Mouse (Mus musculus): ENCODE data around the gene Gpr146. TPM values are rescaled to one million over a fixed set of nuclear protein-coding genes. Genes with fewer than 3 reads are reported as not detected.

Gene Gpr146
- polyA plus RNA-seq, 1 experiment from 2014 or later: 14.7 TPM

DNA sequence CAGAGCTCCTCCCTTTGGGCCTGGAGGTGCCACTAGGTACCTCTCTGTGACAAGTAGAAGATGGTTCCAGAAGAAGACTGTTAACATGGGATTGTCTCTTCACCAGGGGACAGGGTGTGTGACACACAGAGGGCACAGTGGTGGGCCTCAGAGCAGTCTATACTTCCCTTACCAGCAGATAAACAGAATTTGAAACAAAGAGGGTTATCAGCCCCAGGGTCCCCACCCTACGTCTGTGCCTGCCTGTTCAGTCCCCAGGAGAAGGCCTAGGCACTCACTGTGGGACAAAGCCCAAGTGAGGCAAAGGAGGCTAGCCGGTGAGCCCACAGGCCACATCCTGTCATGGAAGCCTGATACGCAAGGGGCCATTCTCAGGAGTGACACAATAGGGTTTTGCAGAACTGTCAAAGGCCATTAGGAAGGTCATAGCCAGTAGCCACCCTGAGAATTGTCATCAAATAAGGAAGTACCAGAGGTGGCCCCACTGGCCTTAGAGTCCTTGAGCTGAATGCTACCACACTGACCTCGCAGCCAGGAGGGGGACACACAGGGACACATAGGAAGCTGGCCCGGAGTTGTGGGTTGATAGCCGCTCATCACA is 27.4 kb downstream of the Gpr146 start, which contains the start of gene C130050O18Rik:
C130050O18Rik (plus strand) TSS at position 480 of the 601 bp plus-strand sequence.
- Histone ChIP-seq H3K4me2 (no peak within 1 kb of the TSS), H3K27ac (peak within 1 kb of the TSS; percentile 32; the same call in 1 of the 2 replicates), H3K9me3 (replicated peaks) (no peaks in the 10 kb centered on the region), H3K9ac (no peak within 1 kb of the TSS), H3K4me1 (replicated peaks) (peaks cover 29% of the 10 kb centered on the region), H3K4me3 (no peak within 1 kb of the TSS), H3K27me3 (no peaks in the 10 kb centered on the region), H3K36me3 (no peaks in the 10 kb centered on the region)
- WGBS: 77% methylated on average over 6 of the region's 6 CpGs
- ATAC-seq (replicated peaks; ENCODE audit: insufficient number of reproducible peaks, insufficient read depth, low FRiP score, low read depth): no peak

DNA sequence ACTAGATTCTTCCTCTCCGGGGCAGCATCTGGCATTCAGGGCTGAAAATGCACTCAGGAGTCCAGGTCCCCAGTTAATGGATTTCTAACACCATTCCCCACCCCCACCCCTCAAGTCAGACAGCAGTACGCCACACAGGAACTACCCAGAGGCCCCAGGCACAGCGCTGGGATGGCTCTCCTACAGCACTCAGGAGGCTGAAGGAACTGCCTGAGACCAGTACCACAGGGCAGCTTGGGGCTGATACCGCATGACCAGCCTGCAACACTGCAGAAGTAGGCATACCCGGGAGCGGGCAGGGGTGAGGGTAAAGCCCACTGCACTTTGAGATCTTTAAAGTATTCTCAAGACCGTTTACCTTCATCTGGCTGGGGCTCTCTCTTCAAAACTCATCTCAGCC is 28.0 kb downstream of the Gpr146 start:
- H3K27me3 ChIP-seq: no peaks in the 10 kb centered on the region
- no peak overlapping the region for H3K9ac ChIP-seq
- no peak overlapping the region for H3K4me3 ChIP-seq
- WGBS: 66% methylated on average over 7 of the region's 7 CpGs
- no peak overlapping the region for H3K4me2 ChIP-seq
- peak overlapping the region; percentile 32; the same call in 1 of the 2 replicates for H3K27ac ChIP-seq
- no peaks in the 10 kb centered on the region for H3K36me3 ChIP-seq
- peaks cover 30% of the 10 kb centered on the region for H3K4me1 ChIP-seq (replicated peaks)
- ATAC-seq (replicated peaks; ENCODE audit: insufficient number of reproducible peaks, insufficient read depth, low FRiP score, low read depth): no peak
- no peaks in the 10 kb centered on the region for H3K9me3 ChIP-seq (replicated peaks)

DNA sequence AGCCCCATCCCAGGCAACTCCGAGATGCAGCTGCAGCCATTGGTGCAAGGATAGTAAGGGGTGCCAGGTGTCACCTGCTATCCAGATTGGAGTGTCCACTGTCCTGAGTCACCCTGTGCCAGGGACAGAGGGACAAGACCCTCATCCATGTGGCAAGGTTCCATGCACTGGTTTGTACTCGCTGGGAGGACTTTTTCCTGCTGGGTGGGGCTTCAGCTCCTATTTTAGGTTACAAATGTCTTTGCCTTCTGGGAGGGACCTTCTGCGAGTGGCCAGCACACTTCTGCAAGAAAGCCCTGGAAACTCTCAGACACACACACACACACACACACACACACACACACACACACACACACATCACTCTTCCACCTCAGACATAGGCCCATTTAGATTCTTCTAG is 28.5 kb downstream of the Gpr146 start:
- Histone ChIP-seq H3K9ac (no peak overlapping the region), H3K36me3 (no peaks in the 10 kb centered on the region), H3K4me1 (replicated peaks) (peaks cover 30% of the 10 kb centered on the region), H3K27ac (peak overlapping the region; percentile 32; the same call in 1 of the 2 replicates), H3K4me2 (no peak overlapping the region), H3K4me3 (no peak overlapping the region), H3K27me3 (0 out of 2 replicates have a peak, but pooled peaks cover 3% of the 10 kb centered on the region), H3K9me3 (replicated peaks) (no peaks in the 10 kb centered on the region)
- no peak for ATAC-seq (replicated peaks; ENCODE audit: insufficient number of reproducible peaks, insufficient read depth, low FRiP score, low read depth)
- WGBS: 46% methylated on average over 3 of the region's 3 CpGs

DNA sequence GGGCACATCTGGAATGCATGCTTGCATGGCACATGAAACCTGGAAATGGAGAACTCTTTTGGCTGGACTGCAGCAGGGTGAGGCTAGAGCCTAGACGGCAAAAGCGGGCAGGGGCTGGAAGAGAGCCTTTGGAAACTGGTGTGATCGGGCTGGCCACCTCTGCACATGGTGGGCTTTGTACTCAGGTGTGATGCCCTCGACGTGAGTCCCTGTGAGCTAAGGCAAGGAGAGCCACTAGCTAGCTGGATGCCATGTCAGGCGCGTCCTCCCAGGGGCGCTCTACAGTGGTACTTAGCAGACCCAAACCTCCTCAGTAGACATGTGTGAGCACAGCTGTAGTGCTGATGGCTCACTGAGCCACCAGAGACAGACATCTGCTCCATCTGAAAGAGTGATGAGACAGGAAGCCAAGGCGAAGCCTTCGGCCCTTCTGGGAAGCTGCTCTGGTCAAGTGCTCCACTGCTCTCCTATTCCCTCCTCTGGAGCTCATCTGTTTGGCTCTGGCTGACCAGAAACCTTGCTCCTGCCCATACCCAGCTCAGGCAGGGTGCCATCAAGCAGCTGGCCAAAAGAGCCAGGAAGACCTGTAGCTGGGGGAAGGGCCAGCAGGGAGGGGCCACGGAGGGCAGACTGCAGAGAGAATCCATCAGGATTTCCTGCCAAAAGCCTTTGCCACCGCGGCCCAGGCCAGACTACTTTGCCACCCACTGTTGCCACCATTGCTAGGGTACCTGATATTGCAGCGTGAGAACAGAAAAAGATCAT is 29.8 kb downstream of the Gpr146 start:
- Histone ChIP-seq H3K9ac (no peak overlapping the region), H3K27ac (no peak overlapping the region), H3K27me3 (0 out of 2 replicates have a peak, but pooled peaks cover 5% of the 10 kb centered on the region), H3K9me3 (replicated peaks) (no peaks in the 10 kb centered on the region), H3K4me2 (no peak overlapping the region), H3K36me3 (no peaks in the 10 kb centered on the region), H3K4me1 (replicated peaks) (peaks cover 30% of the 10 kb centered on the region), H3K4me3 (no peak overlapping the region)
- WGBS: 80% methylated on average over 14 of the region's 14 CpGs
- no peak for ATAC-seq (replicated peaks; ENCODE audit: insufficient number of reproducible peaks, insufficient read depth, low FRiP score, low read depth)

DNA sequence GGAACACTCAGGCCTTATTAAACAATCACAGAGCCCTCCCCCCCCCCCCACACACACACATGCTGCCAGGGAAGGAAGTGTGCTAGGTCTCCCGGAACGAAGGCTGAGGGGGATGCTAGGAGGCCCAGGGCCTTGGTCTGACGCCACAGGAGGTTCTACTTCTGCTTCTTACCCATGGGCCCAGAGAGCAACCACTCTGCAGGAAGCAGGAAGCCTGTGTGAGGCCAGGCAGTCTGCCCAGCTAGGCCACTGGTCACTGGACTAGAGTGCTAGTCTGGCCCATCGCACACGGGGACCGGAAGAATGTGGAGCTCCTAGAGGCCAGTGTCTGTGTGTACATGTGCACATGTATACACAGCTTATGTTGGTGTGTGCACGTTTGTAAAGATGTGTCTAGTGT is 31.0 kb downstream of the Gpr146 start:
- H3K4me2 ChIP-seq: no peak overlapping the region
- no peaks in the 10 kb centered on the region for H3K9me3 ChIP-seq (replicated peaks)
- no peaks in the 10 kb centered on the region for H3K36me3 ChIP-seq
- 75% methylated on average over 7 of the region's 7 CpGs for WGBS
- peak overlapping the region; percentile 39; the same call in 1 of the 2 replicates for H3K27ac ChIP-seq
- no peak overlapping the region for H3K4me3 ChIP-seq
- no peak overlapping the region for H3K9ac ChIP-seq
- 0 out of 2 replicates have a peak, but pooled peaks cover 5% of the 10 kb centered on the region for H3K27me3 ChIP-seq
- peaks cover 30% of the 10 kb centered on the region for H3K4me1 ChIP-seq (replicated peaks)
- no peak for ATAC-seq (replicated peaks; ENCODE audit: insufficient number of reproducible peaks, insufficient read depth, low FRiP score, low read depth)

DNA sequence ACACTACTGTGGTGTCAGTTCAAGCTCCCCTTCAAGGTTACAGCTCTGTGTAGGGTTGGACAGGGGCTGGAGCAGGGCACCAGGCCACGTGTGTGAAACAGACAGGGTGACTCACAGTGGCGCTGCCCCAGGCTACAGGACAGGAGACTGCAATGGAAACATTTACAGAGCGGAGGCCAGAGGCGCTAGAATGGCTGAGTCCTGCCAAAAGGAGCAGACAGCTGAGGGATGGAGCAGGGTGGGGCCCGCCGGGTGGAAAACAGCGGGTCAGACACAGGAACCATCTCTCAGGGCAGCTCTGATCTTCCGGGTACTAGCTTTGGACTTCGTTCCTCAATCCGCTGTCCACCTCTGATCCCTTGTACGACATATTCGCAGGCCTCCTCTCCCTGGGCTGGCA is 31.9 kb downstream of the Gpr146 start:
- H3K4me1 ChIP-seq (replicated peaks): peaks cover 30% of the 10 kb centered on the region
- no peak overlapping the region for H3K4me2 ChIP-seq

DNA sequence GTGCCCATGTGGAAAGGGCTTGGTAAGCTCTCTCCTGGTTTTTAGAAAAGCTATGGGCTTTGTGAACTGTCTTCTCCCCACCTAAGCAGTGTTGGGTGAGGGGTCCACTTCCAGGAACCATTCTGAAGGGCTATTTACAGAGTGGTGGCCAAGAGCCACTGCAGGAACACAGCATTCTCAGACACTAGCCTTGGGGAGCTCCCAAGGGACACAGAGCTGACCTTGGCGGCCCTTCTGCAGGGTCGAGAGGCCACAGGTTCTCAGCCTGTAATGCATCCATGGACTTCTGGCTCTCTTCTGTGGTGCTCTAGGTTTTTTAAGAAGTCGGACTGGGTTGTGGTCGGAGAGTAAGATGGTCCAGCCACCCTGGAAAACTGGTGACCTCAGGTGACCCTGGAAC is 32.6 kb downstream of the Gpr146 start:
- H3K36me3 ChIP-seq: no peaks in the 10 kb centered on the region
- H3K9ac ChIP-seq: no peak overlapping the region; the same call in 1 of the 2 replicates
- H3K27ac ChIP-seq: no peak overlapping the region
- no peaks in the 10 kb centered on the region for H3K9me3 ChIP-seq (replicated peaks)
- H3K4me1 ChIP-seq (replicated peaks): peaks cover 30% of the 10 kb centered on the region
- H3K4me3 ChIP-seq: no peak overlapping the region
- 85% methylated on average over 4 of the region's 4 CpGs for WGBS
- H3K27me3 ChIP-seq: peaks cover 18% of the 10 kb centered on the region
- no peak overlapping the region for H3K4me2 ChIP-seq
- no peak for ATAC-seq (replicated peaks; ENCODE audit: insufficient number of reproducible peaks, insufficient read depth, low FRiP score, low read depth)

More for the DNA sequence above, 31.9 kb downstream of the Gpr146 start:
- Histone ChIP-seq H3K27ac (peak overlapping the region; percentile 63), H3K4me3 (no peak overlapping the region), H3K9ac (no peak overlapping the region), H3K36me3 (no peaks in the 10 kb centered on the region), H3K27me3 (peaks cover 13% of the 10 kb centered on the region), H3K9me3 (replicated peaks) (no peaks in the 10 kb centered on the region)
- WGBS: 42% methylated on average over 12 of the region's 12 CpGs
- peak; percentile 84 for ATAC-seq (replicated peaks; ENCODE audit: insufficient number of reproducible peaks, insufficient read depth, low FRiP score, low read depth)

DNA sequence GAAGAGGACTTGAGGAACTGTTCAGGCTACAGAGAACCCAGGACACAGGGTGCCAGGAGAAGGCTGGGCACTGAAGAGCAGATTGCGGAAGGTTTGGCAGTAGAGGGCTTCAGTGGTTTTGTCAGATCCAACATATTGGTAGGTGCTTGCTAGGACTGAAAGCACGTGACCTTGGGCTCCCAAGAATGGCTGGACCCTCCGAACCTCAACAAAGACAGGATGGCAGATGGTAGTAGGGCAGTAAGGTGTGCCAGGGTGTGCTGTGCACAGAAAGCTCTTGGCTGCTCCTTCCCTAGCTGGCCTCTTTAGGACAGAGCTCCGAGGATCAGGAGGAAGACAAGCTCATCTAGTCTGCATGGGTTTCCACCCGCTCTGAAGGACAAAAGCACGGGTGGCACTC is 33.6 kb downstream of the Gpr146 start:
- 90% methylated on average over 6 of the region's 6 CpGs for WGBS
- H3K36me3 ChIP-seq: no peaks in the 10 kb centered on the region
- no peak overlapping the region for H3K9ac ChIP-seq
- H3K4me3 ChIP-seq: no peak overlapping the region
- peaks cover 25% of the 10 kb centered on the region for H3K4me1 ChIP-seq (replicated peaks)
- no peaks in the 10 kb centered on the region for H3K9me3 ChIP-seq (replicated peaks)
- ATAC-seq (replicated peaks; ENCODE audit: insufficient number of reproducible peaks, insufficient read depth, low FRiP score, low read depth): no peak
- H3K4me2 ChIP-seq: no peak overlapping the region
- peaks cover 21% of the 10 kb centered on the region for H3K27me3 ChIP-seq
- H3K27ac ChIP-seq: no peak overlapping the region

DNA sequence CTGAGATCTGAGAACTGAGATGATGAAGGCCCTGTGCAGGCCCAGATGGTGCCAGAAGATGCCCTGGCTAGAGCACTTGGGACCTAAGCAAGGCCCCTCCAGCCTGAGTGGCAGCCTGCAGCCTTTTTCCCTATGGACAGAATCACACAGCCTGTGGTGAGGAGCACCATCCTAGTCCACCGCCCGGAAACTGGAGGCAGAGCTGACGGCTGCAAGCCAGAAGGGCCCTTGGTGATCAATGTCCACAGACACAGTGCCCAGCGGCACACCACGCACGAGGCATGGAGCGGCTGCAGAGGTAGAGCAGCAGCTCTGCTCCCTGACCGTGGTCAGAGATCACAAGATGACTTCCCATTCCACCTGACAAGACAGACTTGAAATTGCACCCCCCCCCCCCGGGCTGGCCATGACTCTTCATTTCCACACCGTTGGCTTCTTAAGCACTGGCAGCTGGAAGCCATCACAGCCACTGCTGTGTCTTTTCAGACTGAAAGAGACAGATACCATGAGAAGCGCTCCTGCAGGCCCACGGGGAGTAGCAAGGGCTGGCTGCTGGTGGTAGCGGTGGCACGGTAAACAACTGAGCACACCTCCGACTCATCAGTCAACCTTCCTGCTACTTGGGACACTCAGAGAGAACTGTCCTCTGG is 34.3 kb downstream of the Gpr146 start:
- H3K4me3 ChIP-seq: no peak overlapping the region
- peaks cover 26% of the 10 kb centered on the region for H3K27me3 ChIP-seq
- no peaks in the 10 kb centered on the region for H3K36me3 ChIP-seq
- no peak overlapping the region for H3K4me2 ChIP-seq
- WGBS: 67% methylated on average over 15 of the region's 15 CpGs
- H3K27ac ChIP-seq: no peak overlapping the region
- peaks cover 22% of the 10 kb centered on the region for H3K4me1 ChIP-seq (replicated peaks)
- no peaks in the 10 kb centered on the region for H3K9me3 ChIP-seq (replicated peaks)
- H3K9ac ChIP-seq: no peak overlapping the region
- no peak for ATAC-seq (replicated peaks; ENCODE audit: insufficient number of reproducible peaks, insufficient read depth, low FRiP score, low read depth)

DNA sequence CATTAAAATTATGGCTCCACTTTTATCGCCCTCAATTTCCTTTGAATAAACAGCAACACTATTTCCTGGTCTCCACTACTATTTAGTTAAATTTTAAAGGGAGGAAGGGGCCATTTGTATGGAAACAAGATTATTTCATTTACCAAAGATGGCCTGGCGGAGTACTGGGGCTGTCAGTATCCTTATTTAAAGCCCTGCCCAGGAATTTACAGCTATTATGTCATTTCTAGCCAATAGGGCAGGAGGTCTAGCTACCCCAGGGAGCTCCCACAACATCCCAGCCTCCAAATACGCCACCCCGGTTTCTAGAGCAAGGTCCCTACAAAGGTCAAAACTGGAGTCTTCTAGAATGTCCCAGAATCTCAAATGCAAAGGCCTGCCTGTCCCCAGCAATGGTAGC is 36.0 kb downstream of the Gpr146 start:
- Histone ChIP-seq H3K36me3 (no peaks in the 10 kb centered on the region), H3K9ac (no peak overlapping the region), H3K9me3 (replicated peaks) (no peaks in the 10 kb centered on the region; the same call in 1 of the 2 replicates), H3K4me3 (no peak overlapping the region), H3K27me3 (peaks cover 26% of the 10 kb centered on the region), H3K27ac (no peak overlapping the region), H3K4me2 (no peak overlapping the region), H3K4me1 (replicated peaks) (peaks cover 21% of the 10 kb centered on the region)
- ATAC-seq (replicated peaks; ENCODE audit: insufficient number of reproducible peaks, insufficient read depth, low FRiP score, low read depth): no peak
- 78% methylated on average over 4 of the region's 4 CpGs for WGBS

DNA sequence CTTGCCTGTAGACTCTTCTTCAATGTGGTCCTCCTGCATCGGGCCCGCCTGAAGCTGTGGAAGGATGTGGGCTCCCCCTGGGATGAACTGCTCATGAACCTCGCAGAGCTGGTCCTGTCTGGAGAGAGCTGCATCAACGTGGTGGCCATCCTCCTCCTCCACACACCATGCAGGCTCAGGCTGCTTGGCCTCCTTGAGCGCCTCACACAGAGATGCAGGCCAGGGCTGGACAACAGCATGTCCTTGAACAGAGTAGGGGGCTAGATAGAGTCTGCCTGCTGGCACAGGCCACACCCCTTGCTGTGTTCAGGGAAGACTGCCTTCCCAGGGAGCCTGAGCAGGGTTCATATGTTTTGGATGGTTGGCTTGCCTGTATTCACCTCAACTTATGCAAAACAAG is 37.5 kb downstream of the Gpr146 start:
- Histone ChIP-seq H3K4me1 (replicated peaks) (peaks cover 19% of the 10 kb centered on the region), H3K4me3 (no peak overlapping the region), H3K36me3 (no peaks in the 10 kb centered on the region), H3K9ac (no peak overlapping the region), H3K27me3 (peaks cover 26% of the 10 kb centered on the region), H3K27ac (no peak overlapping the region), H3K9me3 (replicated peaks) (no peaks in the 10 kb centered on the region; the same call in 1 of the 2 replicates), H3K4me2 (no peak overlapping the region)
- WGBS: 84% methylated on average over 5 of the region's 5 CpGs
- ATAC-seq (replicated peaks; ENCODE audit: insufficient number of reproducible peaks, insufficient read depth, low FRiP score, low read depth): no peak

Measured in heart, embryonic 15.5 days (tissue).